Mouse (Mus musculus) hindbrain, postnatal 0 days (tissue): ENCODE results near the gene Notch1. TPM values are rescaled to one million over a fixed set of nuclear protein-coding genes. Genes with fewer than 3 reads are reported as not detected.

Source experiments
- ATAC-seq: fragments of 200-750 bp; cut with Nextera tagmentation; 2 replicates; pipeline ENCODE4 v1.8.0; 2017; ENCODE audit warnings: mild to moderate bottlenecking, moderate TSS enrichment, moderate library complexity
- DNase-seq: peaks from one replicate; pipeline ENCODE4 v3.0.0-alpha.2; 2015; ENCODE audit warnings: low spot score
- H3K27ac ChIP-seq: fragments of 300-500 bp; sonication (generic); 2 replicates; pipeline ENCODE4 v1.5.1; 2014; ENCODE audit warnings: mild to moderate bottlenecking
- H3K27me3 ChIP-seq: fragments of 300-500 bp; sonication (generic); 2 replicates; pipeline ENCODE4 v1.6.1; 2014; ENCODE audit warnings: low read length, mixed read lengths; ENCODE audit not compliant: insufficient read depth
- H3K36me3 ChIP-seq: fragments of 300-500 bp; sonication (generic); 2 replicates; pipeline ENCODE4 v1.6.1; 2014; ENCODE audit warnings: low read length, mixed read lengths; ENCODE audit not compliant: insufficient read depth
- H3K4me1 ChIP-seq: fragments of 300-500 bp; sonication (generic); 2 replicates; pipeline ENCODE4 v1.6.1; 2014; ENCODE audit warnings: antibody characterized with exemption, low read length, mixed read lengths; ENCODE audit not compliant: insufficient read depth
- H3K4me2 ChIP-seq: fragments of 300-500 bp; sonication (generic); 2 replicates; pipeline ENCODE4 v1.6.1; 2014; ENCODE audit warnings: low read depth, mild to moderate bottlenecking, low read length, moderate library complexity, mixed read lengths
- H3K4me3 ChIP-seq: fragments of 300-500 bp; sonication (generic); 2 replicates; pipeline ENCODE4 v1.5.1; 2014; ENCODE audit warnings: low read length
- H3K9ac ChIP-seq: fragments of 300-500 bp; sonication (generic); replicated peaks from 2 replicates; pipeline ENCODE4 v1.6.1; 2014; ENCODE audit warnings: mild to moderate bottlenecking, low read length, moderate library complexity, mixed read lengths
- H3K9me3 ChIP-seq: fragments of 300-500 bp; sonication (generic); 2 replicates; pipeline ENCODE4 v1.6.1; 2016; ENCODE audit warnings: low read length, mixed read lengths
- CTCF ChIP-seq: IDR thresholded peaks from 2 replicates; pipeline ENCODE4 v1.5.1; 2016; ENCODE audit warnings: antibody characterized with exemption, control low read depth, low read depth
- WGBS: fragments of 180-500 bp; shearing (Covaris S2); extraction: QIAGEN DNeasy Blood & Tissue Kit; methylation state at CpG from one replicate; pipeline ENCODE4 v1.1.7; 2014; 5-methylcytosine and 5-hydroxymethylcytosine counted together
- polyA plus RNA-seq: library from polyadenylated mRNA; unstranded; fragments of >200 nt; fragmentation: Nextera tagmentation; extraction: Ambion mirVana; gene quantifications from 2 replicates; pipeline ENCODE4 v1.2.1, GENCODE M21; 2015
- total RNA-seq: library from RNA; depleted of rRNA; stranded (reverse); fragments of >200 nt; gene quantifications from 2 replicates; pipeline ENCODE4 v1.2.3, GENCODE M21; 2014

Gene Notch1
- total and polyA plus RNA-seq, 2 experiments from 2014 or later: 10.0 to 75.9 TPM

DNA sequence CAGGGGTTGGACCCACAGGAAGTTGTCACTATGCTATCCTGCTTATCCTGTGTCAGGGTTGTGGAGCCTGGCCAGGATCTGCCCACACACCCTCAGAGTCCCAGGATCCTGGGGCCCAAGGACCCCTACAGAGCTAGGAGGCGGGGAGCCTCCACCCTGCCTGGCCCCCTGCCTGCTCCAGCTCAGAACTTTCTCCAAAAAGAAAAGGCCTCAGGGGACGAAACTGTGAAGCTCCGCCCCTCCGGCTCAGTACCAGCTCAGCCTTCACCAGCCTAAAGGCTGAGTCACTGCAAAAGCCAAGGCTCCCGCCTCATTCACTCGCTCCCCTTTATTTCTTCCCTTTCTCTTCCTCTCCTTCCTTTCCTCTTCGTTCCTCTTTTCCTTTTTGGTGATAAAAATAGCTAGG lies 9.0 kb downstream of the Notch1 start:
- peaks cover 9% of the 10 kb centered on the region for H3K4me1 ChIP-seq
- no peak for TF ChIP-seq CTCF
- no peaks in the 10 kb centered on the region for H3K36me3 ChIP-seq
- no peak overlapping the region for H3K4me2 ChIP-seq
- H3K27me3 ChIP-seq: peaks cover 5% of the 10 kb centered on the region; the same call in 1 of the 2 replicates
- H3K27ac ChIP-seq: peak overlapping the region; percentile 52
- no peak overlapping the region for H3K9ac ChIP-seq
- WGBS: 9% methylated on average over 7 of the region's 7 CpGs
- H3K9me3 ChIP-seq: no peaks in the 10 kb centered on the region
- peak; percentile 67 for DNase-seq
- ATAC-seq: 0 out of 2 replicates have a peak, but pooled peaks have one; percentile 37
- no peak overlapping the region for H3K4me3 ChIP-seq

GRCm38 (mm10) chr2:26506746-26507280 lies 9.7 kb downstream of the Notch1 start:
- Histone ChIP-seq H3K4me3 (no peak overlapping the region), H3K4me1 (peaks cover 10% of the 10 kb centered on the region), H3K27me3 (peaks cover 5% of the 10 kb centered on the region; the same call in 1 of the 2 replicates), H3K4me2 (no peak overlapping the region), H3K36me3 (no peaks in the 10 kb centered on the region), H3K27ac (peak overlapping the region; percentile 52), H3K9me3 (no peaks in the 10 kb centered on the region), H3K9ac (no peak overlapping the region)
- no peak for DNase-seq
- ATAC-seq: no peak
- 74% methylated on average over 3 of the region's 3 CpGs for WGBS
- TF ChIP-seq CTCF: no peak

- Histone ChIP-seq H3K9me3 (no peaks in the 10 kb centered on the region), H3K27ac (no peak overlapping the region), H3K36me3 (no peaks in the 10 kb centered on the region), H3K4me2 (peak overlapping the region; percentile 75; the same call in 1 of the 2 replicates), H3K4me1 (peaks cover 19% of the 10 kb centered on the region), H3K9ac (no peak overlapping the region), H3K4me3 (no peak overlapping the region; the same call in 1 of the 2 replicates), H3K27me3 (peaks cover 5% of the 10 kb centered on the region; the same call in 1 of the 2 replicates)
- ATAC-seq (no peak), DNase-seq (no peak)
- no peak for TF ChIP-seq CTCF
- 71% methylated on average over 9 of the region's 9 CpGs for WGBS
Measured at GRCm38 (mm10) chr2:26504772-26505480, 11.5 kb downstream of the Notch1 start.

DNA sequence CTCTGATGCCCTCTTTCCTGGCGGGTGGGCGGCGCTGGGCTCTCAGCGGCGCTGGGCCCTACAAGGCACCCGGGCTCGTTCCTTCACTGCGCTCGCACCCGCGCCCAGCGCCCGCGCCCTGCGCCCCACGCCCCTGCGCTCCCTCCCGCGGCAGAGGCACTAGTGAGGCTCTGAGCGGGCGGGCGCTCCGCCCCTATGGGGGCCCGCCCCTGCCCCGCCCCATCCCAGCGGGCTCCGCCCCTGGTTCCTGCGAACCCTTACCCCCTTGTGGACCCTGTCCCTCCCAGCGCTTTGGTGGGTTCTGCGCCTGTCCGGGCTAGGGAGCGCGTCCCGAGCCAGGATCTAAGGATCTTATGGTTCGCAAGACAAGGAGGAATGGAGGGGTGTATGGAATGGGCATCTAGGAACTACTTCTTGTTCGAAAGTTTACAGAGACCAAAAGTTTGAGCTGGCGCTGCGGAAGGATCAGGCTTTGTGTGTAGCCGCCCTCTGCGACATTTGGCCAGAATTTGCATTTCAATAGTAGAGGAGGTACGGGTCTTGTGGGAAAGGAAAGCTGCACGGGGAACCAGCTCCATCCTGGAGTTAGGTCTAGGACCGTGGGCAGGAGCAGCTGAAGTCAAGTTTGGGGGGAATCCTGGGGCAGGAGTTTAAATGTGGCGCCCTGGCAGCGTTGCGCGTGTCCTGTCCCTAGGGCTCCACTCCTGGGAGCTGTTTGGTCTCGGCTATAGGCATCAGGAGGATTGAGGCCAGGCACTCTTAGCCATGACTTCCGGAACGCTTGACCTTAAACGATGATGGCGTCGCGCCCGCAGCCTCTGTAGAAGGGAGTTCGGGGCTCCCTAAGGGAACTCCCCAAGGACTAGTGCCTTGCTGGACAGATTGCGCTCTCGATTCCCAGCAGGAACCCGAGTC lies 12.5 kb downstream of the Notch1 start:
- DNase-seq: peak; percentile 84
- no peaks in the 10 kb centered on the region for H3K36me3 ChIP-seq
- no peaks in the 10 kb centered on the region for H3K9me3 ChIP-seq
- H3K9ac ChIP-seq: peak overlapping the region; percentile 78
- H3K4me2 ChIP-seq: peak overlapping the region; percentile 75
- no peak for TF ChIP-seq CTCF
- H3K4me1 ChIP-seq: peaks cover 28% of the 10 kb centered on the region
- H3K27ac ChIP-seq: peak overlapping the region; percentile 92
- H3K27me3 ChIP-seq: peaks cover 5% of the 10 kb centered on the region; the same call in 1 of the 2 replicates
- H3K4me3 ChIP-seq: peak overlapping the region; percentile 62
- peak; percentile 77 for ATAC-seq
- 4% methylated on average over 49 of the region's 59 CpGs for WGBS

DNA sequence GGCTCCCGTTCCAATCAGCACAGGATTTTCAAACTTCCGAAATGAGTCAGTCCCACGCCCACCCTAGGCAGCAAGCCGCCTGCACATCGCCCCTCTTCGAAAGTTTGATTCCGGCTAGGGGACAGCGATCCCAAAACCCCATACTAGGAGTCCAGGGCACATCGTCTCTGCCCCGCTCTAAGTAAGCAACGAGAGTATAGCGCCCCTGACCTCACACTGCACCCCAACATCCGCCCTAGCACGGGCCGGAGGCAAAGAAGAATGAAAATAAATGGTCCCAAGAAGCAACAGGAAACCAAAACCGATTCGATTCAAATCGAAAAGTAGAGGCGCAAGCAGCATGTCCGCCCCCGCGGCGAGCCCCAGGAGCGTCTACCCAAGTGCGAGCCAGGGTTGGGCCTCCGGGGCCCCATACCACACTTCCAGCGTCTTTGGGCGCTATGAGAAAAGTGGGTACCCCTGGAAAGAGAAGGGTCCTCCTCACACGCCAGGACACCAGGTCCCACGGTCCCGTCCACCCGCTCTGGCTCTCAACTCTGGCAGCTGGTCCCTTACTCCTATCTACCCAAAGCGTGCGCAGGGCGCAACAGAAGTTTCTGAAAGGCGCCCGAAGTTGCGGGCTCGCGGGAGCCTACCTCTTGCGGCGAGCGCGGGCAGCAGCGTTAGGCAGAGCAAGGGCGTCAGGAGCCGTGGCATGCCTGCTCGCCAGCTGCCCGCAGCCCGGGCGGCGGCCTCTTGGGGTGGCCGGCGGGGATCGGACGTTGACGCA lies 13.4 kb downstream of the Notch1 start:
- no peak for ATAC-seq
- Histone ChIP-seq H3K4me2 (peak overlapping the region; percentile 75), H3K4me1 (peaks cover 35% of the 10 kb centered on the region), H3K9ac (peak overlapping the region; percentile 78), H3K27me3 (peaks cover 5% of the 10 kb centered on the region; the same call in 1 of the 2 replicates), H3K9me3 (no peaks in the 10 kb centered on the region), H3K27ac (peak overlapping the region; percentile 92), H3K4me3 (peak overlapping the region; percentile 62), H3K36me3 (no peaks in the 10 kb centered on the region)
- DNase-seq: peak; percentile 17
- WGBS: under 1% methylated on average over 50 of the region's 57 CpGs
- no peak for TF ChIP-seq CTCF
